Mouse (Mus musculus): ENCODE results near the gene Abca1. TPM values are rescaled to one million over a fixed set of nuclear protein-coding genes. Genes with fewer than 3 reads are reported as not detected.

The Abca1 gene
- polyA plus RNA-seq, 1 experiment, result 0.77 TPM

- TF ChIP-seq GATA1 (IDR thresholded peaks at IDR 0.05; ENCODE audit: borderline replicate concordance, low read length), result no peak
- Histone ChIP-seq H3K27me3 (replicated peaks) (no peaks in the 10 kb centered on the region), H3K4me1 (no peaks in the 10 kb centered on the region), H3K4me3 (replicated peaks) (no peak overlapping the region), H3K36me3 (replicated peaks; ENCODE audit: low read length) (no peaks in the 10 kb centered on the region), H3K9me3 (no peaks in the 10 kb centered on the region)
Observed at GRCm38 (mm10) chr4:53094850-53095249, 64.8 kb downstream of the Abca1 start.

GRCm38 (mm10) chr4:53094331-53094730 lies 65.4 kb downstream of the Abca1 start:
- Histone ChIP-seq H3K36me3 (replicated peaks; ENCODE audit: low read length) (no peaks in the 10 kb centered on the region), H3K4me3 (replicated peaks) (no peak overlapping the region), H3K4me1 (no peaks in the 10 kb centered on the region), H3K27me3 (replicated peaks) (no peaks in the 10 kb centered on the region), H3K9me3 (no peaks in the 10 kb centered on the region)
- TF ChIP-seq FLI1 (IDR thresholded peaks at IDR 0.05; ENCODE audit: low read length), result no peak
- TF ChIP-seq GATA1 (IDR thresholded peaks at IDR 0.05; ENCODE audit: borderline replicate concordance, low read length), result no peak

- Histone ChIP-seq H3K4me1 (no peaks in the 10 kb centered on the region), H3K27me3 (replicated peaks) (no peaks in the 10 kb centered on the region), H3K4me3 (replicated peaks) (no peak overlapping the region), H3K36me3 (replicated peaks; ENCODE audit: low read length) (no peaks in the 10 kb centered on the region), H3K9me3 (no peaks in the 10 kb centered on the region)
- TF ChIP-seq GATA1 (IDR thresholded peaks at IDR 0.05; ENCODE audit: borderline replicate concordance, low read length) (no peak), FLI1 (IDR thresholded peaks at IDR 0.05; ENCODE audit: low read length) (no peak)
Observed at GRCm38 (mm10) chr4:53093615-53094014, 66.1 kb downstream of the Abca1 start.

GRCm38 (mm10) chr4:53089641-53090040 lies 70.1 kb downstream of the Abca1 start:
- Histone ChIP-seq H3K4me3 (replicated peaks) (no peak overlapping the region), H3K9me3 (no peaks in the 10 kb centered on the region), H3K27me3 (replicated peaks) (no peaks in the 10 kb centered on the region), H3K4me1 (peaks cover 4% of the 10 kb centered on the region; the same call in 1 of the 2 replicates), H3K36me3 (replicated peaks; ENCODE audit: low read length) (no peaks in the 10 kb centered on the region)
- TF ChIP-seq GATA1 (IDR thresholded peaks at IDR 0.05; ENCODE audit: borderline replicate concordance, low read length), result no peak
- no peak for TF ChIP-seq FLI1 (IDR thresholded peaks at IDR 0.05; ENCODE audit: low read length)

- no peaks in the 10 kb centered on the region for H3K36me3 ChIP-seq (replicated peaks; ENCODE audit: low read length)
- peaks cover 4% of the 10 kb centered on the region; the same call in 1 of the 2 replicates for H3K4me1 ChIP-seq
Observed at GRCm38 (mm10) chr4:53088999-53089398, 70.7 kb downstream of the Abca1 start.

GRCm38 (mm10) chr4:53086636-53087035 lies 73.1 kb downstream of the Abca1 start:
- H3K9me3 ChIP-seq, result 0 out of 2 replicates have a peak, but pooled peaks cover 4% of the 10 kb centered on the region
- H3K36me3 ChIP-seq (replicated peaks; ENCODE audit: low read length), result peaks cover 4% of the 10 kb centered on the region
- peaks cover 4% of the 10 kb centered on the region; the same call in 1 of the 2 replicates for H3K4me1 ChIP-seq
- TF ChIP-seq GATA1 (IDR thresholded peaks at IDR 0.05; ENCODE audit: borderline replicate concordance, low read length), result no peak
- TF ChIP-seq FLI1 (IDR thresholded peaks at IDR 0.05; ENCODE audit: low read length), result no peak
- H3K27me3 ChIP-seq (replicated peaks), result no peaks in the 10 kb centered on the region
- no peak overlapping the region for H3K4me3 ChIP-seq (replicated peaks)

More at GRCm38 (mm10) chr4:53088999-53089398, 70.7 kb downstream of the Abca1 start:
- TF ChIP-seq FLI1 (IDR thresholded peaks at IDR 0.05; ENCODE audit: low read length), result no peak
- TF ChIP-seq GATA1 (IDR thresholded peaks at IDR 0.05; ENCODE audit: borderline replicate concordance, low read length), result no peak
- Histone ChIP-seq H3K27me3 (replicated peaks) (no peaks in the 10 kb centered on the region), H3K4me3 (replicated peaks) (no peak overlapping the region), H3K9me3 (no peaks in the 10 kb centered on the region)

- TF ChIP-seq GATA1 (IDR thresholded peaks at IDR 0.05; ENCODE audit: borderline replicate concordance, low read length), result no peak
- no peak for TF ChIP-seq FLI1 (IDR thresholded peaks at IDR 0.05; ENCODE audit: low read length)
Observed at GRCm38 (mm10) chr4:53085634-53086033, 74.1 kb downstream of the Abca1 start.

GRCm38 (mm10) chr4:53083071-53083470 lies 76.6 kb downstream of the Abca1 start:
- Histone ChIP-seq H3K36me3 (replicated peaks; ENCODE audit: low read length) (peaks cover 4% of the 10 kb centered on the region), H3K9me3 (0 out of 2 replicates have a peak, but pooled peaks cover 4% of the 10 kb centered on the region), H3K4me3 (replicated peaks) (no peak overlapping the region), H3K4me1 (peaks cover 4% of the 10 kb centered on the region; the same call in 1 of the 2 replicates), H3K27me3 (replicated peaks) (no peaks in the 10 kb centered on the region)
- TF ChIP-seq FLI1 (IDR thresholded peaks at IDR 0.05; ENCODE audit: low read length), result no peak
- no peak for TF ChIP-seq GATA1 (IDR thresholded peaks at IDR 0.05; ENCODE audit: borderline replicate concordance, low read length)

More at GRCm38 (mm10) chr4:53085634-53086033, 74.1 kb downstream of the Abca1 start:
- H3K27me3 ChIP-seq (replicated peaks), result no peaks in the 10 kb centered on the region
- H3K36me3 ChIP-seq (replicated peaks; ENCODE audit: low read length), result peaks cover 4% of the 10 kb centered on the region
- 0 out of 2 replicates have a peak, but pooled peaks cover 4% of the 10 kb centered on the region for H3K9me3 ChIP-seq
- H3K4me1 ChIP-seq, result peaks cover 4% of the 10 kb centered on the region; the same call in 1 of the 2 replicates
- H3K4me3 ChIP-seq (replicated peaks), result no peak overlapping the region

- H3K9me3 ChIP-seq, result 0 out of 2 replicates have a peak, but pooled peaks cover 4% of the 10 kb centered on the region
- peaks cover 4% of the 10 kb centered on the region for H3K36me3 ChIP-seq (replicated peaks; ENCODE audit: low read length)
- H3K27me3 ChIP-seq (replicated peaks), result no peaks in the 10 kb centered on the region
- H3K4me1 ChIP-seq, result peaks cover 4% of the 10 kb centered on the region; the same call in 1 of the 2 replicates
- no peak for TF ChIP-seq FLI1 (IDR thresholded peaks at IDR 0.05; ENCODE audit: low read length)
- TF ChIP-seq GATA1 (IDR thresholded peaks at IDR 0.05; ENCODE audit: borderline replicate concordance, low read length), result no peak
- H3K4me3 ChIP-seq (replicated peaks), result no peak overlapping the region
Observed at GRCm38 (mm10) chr4:53082451-53082850, 77.2 kb downstream of the Abca1 start.

- Histone ChIP-seq H3K27me3 (replicated peaks) (no peaks in the 10 kb centered on the region), H3K36me3 (replicated peaks; ENCODE audit: low read length) (peaks cover 4% of the 10 kb centered on the region), H3K9me3 (0 out of 2 replicates have a peak, but pooled peaks cover 4% of the 10 kb centered on the region), H3K4me3 (replicated peaks) (peak overlapping the region; percentile 47), H3K4me1 (peaks cover 4% of the 10 kb centered on the region; the same call in 1 of the 2 replicates)
- no peak for TF ChIP-seq FLI1 (IDR thresholded peaks at IDR 0.05; ENCODE audit: low read length)
- TF ChIP-seq GATA1 (IDR thresholded peaks at IDR 0.05; ENCODE audit: borderline replicate concordance, low read length), result no peak
Observed at GRCm38 (mm10) chr4:53081851-53082250, 77.8 kb downstream of the Abca1 start.
